ENCODE assay signal across 16 mouse cellular contexts in genomic region chr3:34115806-34116205, GRCm38 (mm10). TPM values are rescaled to one million over a fixed set of nuclear protein-coding genes. Genes with fewer than 3 reads are reported as not detected.
A peak's percentile ranks its signal among the peaks of the same experiment; 100 is the strongest.
DNase-seq lines count a peak whose midpoint lies in the region; ATAC-seq and TF ChIP-seq lines count a peak whose summit lies in the region.
"Had no signal": no experiment of that assay in that cellular context is flagged by ENCODE, and none has a peak within 500 bp of the region (broad histone marks: within the 10 kb centered on the region; RNA-seq: fewer than 3 reads in every experiment).

No protein-coding gene starts in this region.

- H3K36me3 ChIP-seq in forebrain, postnatal 0 days (ENCODE audit: insufficient read depth) = no peaks in the 10 kb centered on the region
- H3K36me3 ChIP-seq in forebrain, embryonic 14.5 days (ENCODE audit: control insufficient read depth, insufficient read depth, low read length) = no peaks in the 10 kb centered on the region
- H3K36me3 ChIP-seq in midbrain, embryonic 13.5 days = no peaks in the 10 kb centered on the region
- H3K36me3 ChIP-seq in midbrain, embryonic 10.5 days = no peaks in the 10 kb centered on the region
- no peaks in the 10 kb centered on the region for H3K36me3 ChIP-seq in midbrain, embryonic 14.5 days (ENCODE audit: control insufficient read depth, insufficient read depth, low read length)
- H3K36me3 ChIP-seq: embryonic facial prominence, embryonic 15.5 days; intestine, embryonic 15.5 days; lung, embryonic 15.5 days had no signal

- H3K9ac ChIP-seq in forebrain, postnatal 0 days = no peak overlapping the region
- H3K9ac ChIP-seq in forebrain, embryonic 14.5 days (ENCODE audit: low read length) = no peak overlapping the region
- H3K9ac ChIP-seq in midbrain, embryonic 13.5 days (replicated peaks) = no peak overlapping the region
- no peak overlapping the region for H3K9ac ChIP-seq in midbrain, embryonic 14.5 days (replicated peaks; ENCODE audit: low read length)
- H3K9ac ChIP-seq: embryonic facial prominence, embryonic 15.5 days; intestine, embryonic 15.5 days; lung, embryonic 15.5 days had no signal

- 14% methylated on average over 6 of the region's 6 CpGs for WGBS in forebrain, postnatal 0 days
- WGBS in forebrain, embryonic 14.5 days = 18% methylated on average over 6 of the region's 6 CpGs
- WGBS in midbrain, embryonic 13.5 days = 18% methylated on average over 6 of the region's 6 CpGs
- 43% methylated on average over 6 of the region's 6 CpGs for WGBS in midbrain, embryonic 10.5 days
- 7% methylated on average over 6 of the region's 6 CpGs for WGBS in midbrain, embryonic 14.5 days

- no peaks in the 10 kb centered on the region for H3K4me1 ChIP-seq in forebrain, postnatal 0 days (ENCODE audit: insufficient read depth)
- H3K4me1 ChIP-seq in forebrain, embryonic 14.5 days (ENCODE audit: control insufficient read depth, insufficient read depth, low read length) = no peaks in the 10 kb centered on the region
- peaks cover 3% of the 10 kb centered on the region; the same call in 1 of the 2 replicates for H3K4me1 ChIP-seq in midbrain, embryonic 13.5 days (replicated peaks)
- peaks cover 12% of the 10 kb centered on the region for H3K4me1 ChIP-seq in midbrain, embryonic 10.5 days
- no peaks in the 10 kb centered on the region for H3K4me1 ChIP-seq in midbrain, embryonic 14.5 days (ENCODE audit: control insufficient read depth, insufficient read depth, low read length)
- H3K4me1 ChIP-seq: embryonic facial prominence, embryonic 15.5 days; intestine, embryonic 15.5 days; lung, embryonic 15.5 days had no signal

- no peak overlapping the region for H3K27ac ChIP-seq in forebrain, postnatal 0 days (ENCODE audit: low read depth, low read length)
- no peak overlapping the region for H3K27ac ChIP-seq in forebrain, embryonic 14.5 days (ENCODE audit: low read depth, low read length)
- H3K27ac ChIP-seq in midbrain, embryonic 13.5 days = 0 out of 2 replicates have a peak overlapping the region, but pooled peaks have one; percentile 44
- H3K27ac ChIP-seq in midbrain, embryonic 10.5 days (replicated peaks) = no peak overlapping the region
- no peak overlapping the region for H3K27ac ChIP-seq in midbrain, embryonic 14.5 days (replicated peaks; ENCODE audit: low read depth, low read length)
- H3K27ac ChIP-seq: embryonic facial prominence, embryonic 15.5 days; intestine, embryonic 15.5 days; lung, embryonic 15.5 days had no signal

- ATAC-seq in forebrain, postnatal 0 days = peak; percentile 66
- ATAC-seq in forebrain, embryonic 14.5 days = no peak
- ATAC-seq in midbrain, embryonic 13.5 days = peak; percentile 55
- ATAC-seq in midbrain, embryonic 14.5 days (ENCODE audit: low FRiP score, low TSS enrichment) = no peak
- ATAC-seq: intestine, embryonic 15.5 days had no signal

- H3K4me2 ChIP-seq in forebrain, postnatal 0 days (ENCODE audit: low read depth) = no peak overlapping the region
- no peak overlapping the region for H3K4me2 ChIP-seq in forebrain, embryonic 14.5 days (ENCODE audit: low read length)
- H3K4me2 ChIP-seq in midbrain, embryonic 13.5 days (replicated peaks) = 0 out of 2 replicates have a peak overlapping the region, but pooled peaks have one; percentile 13
- peak overlapping the region; percentile 17; the same call in 1 of the 2 replicates for H3K4me2 ChIP-seq in midbrain, embryonic 14.5 days (ENCODE audit: low read length)
- H3K4me2 ChIP-seq: embryonic facial prominence, embryonic 15.5 days; intestine, embryonic 15.5 days; lung, embryonic 15.5 days had no signal

- DNase-seq in forebrain, postnatal 0 days = peak; percentile 10
- DNase-seq in forebrain, embryonic 14.5 days (ENCODE audit: low spot score) = no peak
- no peak for DNase-seq in midbrain, embryonic 10.5 days (ENCODE audit: low spot score)
- peak; percentile 55 for DNase-seq in midbrain, embryonic 14.5 days
- DNase-seq in spleen, adult 12 weeks (ENCODE audit: low spot score) = no peak
- no peak for DNase-seq in gastrocnemius, adult 8-10 months (ENCODE audit: low spot score in 2 of 2)
- DNase-seq: B cell, adult 2 months; cerebellum, postnatal 14 days; heart, adult 18-20 months; kidney, postnatal 10 days; liver; retina, postnatal 1 day had no signal

- no peaks in the 10 kb centered on the region for H3K27me3 ChIP-seq in forebrain, postnatal 0 days (ENCODE audit: insufficient read depth, low read length)
- H3K27me3 ChIP-seq in forebrain, embryonic 14.5 days (replicated peaks; ENCODE audit: control insufficient read depth, insufficient read depth, low read length) = no peaks in the 10 kb centered on the region
- H3K27me3 ChIP-seq in midbrain, embryonic 13.5 days = 0 out of 2 replicates have a peak, but pooled peaks cover 3% of the 10 kb centered on the region
- H3K27me3 ChIP-seq in midbrain, embryonic 10.5 days (ENCODE audit: low read depth, poor library complexity, severe bottlenecking) = no peaks in the 10 kb centered on the region
- no peaks in the 10 kb centered on the region for H3K27me3 ChIP-seq in midbrain, embryonic 14.5 days (ENCODE audit: control insufficient read depth, insufficient read depth, low read length)
- H3K27me3 ChIP-seq: embryonic facial prominence, embryonic 15.5 days; intestine, embryonic 15.5 days; lung, embryonic 15.5 days had no signal

- H3K4me3 ChIP-seq in forebrain, postnatal 0 days (ENCODE audit: low read depth, low read length) = no peak overlapping the region
- H3K4me3 ChIP-seq in forebrain, embryonic 14.5 days (ENCODE audit: low read depth, low read length) = no peak overlapping the region
- no peak overlapping the region for H3K4me3 ChIP-seq in midbrain, embryonic 13.5 days (replicated peaks)
- H3K4me3 ChIP-seq in midbrain, embryonic 10.5 days = no peak overlapping the region
- no peak overlapping the region for H3K4me3 ChIP-seq in midbrain, embryonic 14.5 days (replicated peaks; ENCODE audit: low read depth, low read length)
- H3K4me3 ChIP-seq: embryonic facial prominence, embryonic 15.5 days; intestine, embryonic 15.5 days; lung, embryonic 15.5 days had no signal

- H3K9me3 ChIP-seq in forebrain, postnatal 0 days (ENCODE audit: low read length) = no peaks in the 10 kb centered on the region
- no peaks in the 10 kb centered on the region for H3K9me3 ChIP-seq in forebrain, embryonic 14.5 days (replicated peaks; ENCODE audit: control insufficient read depth, low read length)
- no peaks in the 10 kb centered on the region for H3K9me3 ChIP-seq in midbrain, embryonic 13.5 days
- H3K9me3 ChIP-seq in midbrain, embryonic 10.5 days (replicated peaks) = no peaks in the 10 kb centered on the region
- H3K9me3 ChIP-seq in midbrain, embryonic 14.5 days (ENCODE audit: control insufficient read depth, low read length) = no peaks in the 10 kb centered on the region
- H3K9me3 ChIP-seq: embryonic facial prominence, embryonic 15.5 days; intestine, embryonic 15.5 days; lung, embryonic 15.5 days had no signal

- TF ChIP-seq CTCF in forebrain, postnatal 0 days (IDR thresholded peaks at IDR 0.05; ENCODE audit: low read depth) = no peak

RNA-seq across cellular contexts. Expression of gene Dnajc19, which starts 34.7 kb away (rescaled TPM):
- total RNA-seq in forebrain, postnatal 0 days (2014; rRNA removed) = 80.2 and 113 TPM in 2 replicates
- polyA plus RNA-seq in forebrain, postnatal 0 days (2015; fragmentation: Nextera tagmentation; extraction: Ambion mirVana) = 178 and 232 TPM in 2 replicates
- 139 and 170 TPM in 2 replicates for polyA plus RNA-seq in forebrain, embryonic 14.5 days (2014; fragmentation: Nextera tagmentation; extraction: Ambion mirVana)
- polyA plus RNA-seq in midbrain, embryonic 13.5 days (2015; fragmentation: Nextera tagmentation; extraction: Ambion mirVana) = 132 and 146 TPM in 2 replicates
- 189 and 196 TPM in 2 replicates for polyA plus RNA-seq in midbrain, embryonic 10.5 days (2016; fragmentation: Nextera tagmentation; extraction: Ambion mirVana)
- 138 and 158 TPM in 2 replicates for polyA plus RNA-seq in midbrain, embryonic 14.5 days (2014; fragmentation: Nextera tagmentation; extraction: Ambion mirVana)
- 100 to 1,000 TPM; 110 to 142 (median 120) TPM for total RNA-seq in gastrocnemius, adult 8-10 months (2022)

Comparison
In these comparisons a context has a peak if more than half of its experiments do, and no peak if none do; other contexts are left out.
1. ATAC-seq: peak in forebrain, postnatal 0 days (single experiment) and midbrain, embryonic 13.5 days (single experiment); none in forebrain, embryonic 14.5 days (single experiment) and midbrain, embryonic 14.5 days (single experiment).
2. DNase-seq: peak in forebrain, postnatal 0 days (single experiment) and midbrain, embryonic 14.5 days (single experiment); none in forebrain, embryonic 14.5 days (single experiment), midbrain, embryonic 10.5 days (single experiment), spleen, adult 12 weeks (single experiment) and gastrocnemius, adult 8-10 months (0 of 2).
3. H3K4me2 ChIP-seq: peak in midbrain, embryonic 13.5 days (single experiment) and midbrain, embryonic 14.5 days (single experiment); none in forebrain, postnatal 0 days (single experiment) and forebrain, embryonic 14.5 days (single experiment).